Mouse (Mus musculus) liver, adult 2 months (tissue): ENCODE data around the gene Pard6a.

Experiments
- CTCF ChIP-seq: fragments of 200-500 bp; IDR thresholded peaks from 2 replicates; pipeline ENCODE4 v1.5.1; 2011; ENCODE audit warnings: low read depth, low read length, control low read depth
- POLR2A ChIP-seq: fragments of 200-500 bp; IDR thresholded peaks from 2 replicates; pipeline ENCODE4 v1.6.1; 2011; ENCODE audit warnings: low read length, control low read depth; ENCODE audit not compliant: insufficient read depth; ENCODE audit errors: extremely low read depth

GRCm38 (mm10) chr8:105685796-105686308 lies 15.1 kb upstream of the Pard6a start, which contains the start of gene Carmil2:
- TF ChIP-seq POLR2A (no peak), CTCF (peak; percentile 88)
